Mouse (Mus musculus) brown adipose tissue, adult 24 weeks (tissue): ENCODE measurements around the gene Ddost. TPM values are rescaled to one million over a fixed set of nuclear protein-coding genes. Genes with fewer than 3 reads are reported as not detected.
"Not testable (repeated sequence)": the region's sequence is repeated elsewhere in the genome, so short reads cannot be mapped to it uniquely, and the experiment has no call there.

Experiments used
- H3K27ac ChIP-seq: fragments of 200-500 bp; replicated peaks from 2 replicates; pipeline ENCODE4 v1.5.1; 2012; ENCODE audit warnings: low read depth, mild to moderate bottlenecking, low read length
- H3K4me1 ChIP-seq: fragments of 200-500 bp; 2 replicates; pipeline ENCODE4 v1.6.1; 2012; ENCODE audit warnings: low read length, mixed read lengths; ENCODE audit not compliant: control insufficient read depth, insufficient read depth, insufficient read length
- H3K4me3 ChIP-seq: fragments of 200-500 bp; 2 replicates; pipeline ENCODE4 v1.5.1; 2012; ENCODE audit warnings: low read depth, mild to moderate bottlenecking, low read length, moderate library complexity; ENCODE audit not compliant: insufficient read depth
- polyA plus RNA-seq: library from polyadenylated mRNA; stranded (reverse); fragments of >200 nt; gene quantifications from 2 replicates; pipeline ENCODE4 v1.2.4, GENCODE M21; 2012; ENCODE audit not compliant: missing spikeins, insufficient read depth, insufficient read length

The Ddost gene
- polyA plus RNA-seq, 1 experiment, result 40.6 TPM

DNA sequence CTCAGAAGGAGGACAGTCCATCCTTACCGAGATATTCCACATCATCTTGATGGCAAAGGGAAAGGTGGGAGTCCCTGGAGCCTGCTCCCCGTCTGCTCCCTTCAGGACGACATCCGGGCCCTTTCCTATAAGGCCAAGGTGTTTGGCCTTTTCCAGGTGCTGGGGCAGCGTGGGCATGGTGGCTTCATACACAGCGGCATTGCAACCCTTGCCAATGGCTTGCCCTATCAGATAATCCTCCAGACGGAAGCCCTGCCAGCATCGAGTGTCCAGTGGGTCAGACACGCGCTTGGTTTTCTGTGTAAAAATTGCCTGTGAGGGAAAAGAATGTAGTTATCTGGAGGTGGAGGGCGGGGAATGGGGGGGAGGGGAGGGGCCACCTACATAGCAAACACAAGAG is 16.2 kb downstream of the Ddost start:
- Histone ChIP-seq H3K4me1 (0 out of 2 replicates have a peak, but pooled peaks cover 5% of the 10 kb centered on the region), H3K27ac (no peak overlapping the region), H3K4me3 (no peak overlapping the region)

DNA sequence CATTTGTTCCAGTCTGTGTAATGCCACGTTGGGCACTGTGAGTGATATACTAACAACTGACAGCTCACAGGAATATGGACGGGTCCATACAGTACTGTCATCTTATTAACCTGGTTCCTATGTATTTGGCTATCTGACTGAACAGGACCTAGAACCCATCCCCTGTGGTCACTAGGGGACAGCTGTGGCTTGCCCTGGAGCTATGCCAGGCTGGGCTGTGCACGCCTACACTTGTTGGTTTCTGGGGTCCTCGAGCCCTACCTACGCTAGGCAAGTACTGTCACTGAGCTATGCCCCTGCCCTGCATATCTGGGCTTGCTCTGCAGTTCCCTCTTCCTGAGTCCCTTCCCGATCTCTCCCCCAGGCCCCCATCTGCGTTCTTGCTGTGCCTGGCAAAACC is 17.0 kb downstream of the Ddost start:
- Histone ChIP-seq H3K4me3 (no peak overlapping the region), H3K27ac (no peak overlapping the region), H3K4me1 (0 out of 2 replicates have a peak, but pooled peaks cover 5% of the 10 kb centered on the region)

DNA sequence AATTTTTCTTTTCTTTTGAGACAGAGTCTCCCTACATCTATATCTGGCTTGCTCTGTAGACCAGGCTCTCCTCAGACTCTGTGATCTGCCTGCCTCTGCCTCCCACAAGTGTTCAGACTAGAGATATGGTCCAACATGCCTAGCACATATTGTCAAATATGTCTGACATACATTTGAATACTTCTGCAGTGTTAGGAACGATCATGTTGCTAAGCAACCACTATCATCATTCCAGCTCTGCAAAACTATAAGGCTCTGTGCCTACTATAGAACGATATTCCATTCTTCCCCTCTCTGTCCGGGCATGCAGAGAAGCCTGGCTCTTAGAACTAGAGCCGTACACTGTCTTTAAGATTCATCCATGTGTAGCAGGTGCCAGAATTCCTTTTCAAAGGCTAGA is 18.2 kb downstream of the Ddost start:
- Histone ChIP-seq H3K27ac (no peak overlapping the region), H3K4me1 (0 out of 2 replicates have a peak, but pooled peaks cover 5% of the 10 kb centered on the region), H3K4me3 (no peak overlapping the region)

DNA sequence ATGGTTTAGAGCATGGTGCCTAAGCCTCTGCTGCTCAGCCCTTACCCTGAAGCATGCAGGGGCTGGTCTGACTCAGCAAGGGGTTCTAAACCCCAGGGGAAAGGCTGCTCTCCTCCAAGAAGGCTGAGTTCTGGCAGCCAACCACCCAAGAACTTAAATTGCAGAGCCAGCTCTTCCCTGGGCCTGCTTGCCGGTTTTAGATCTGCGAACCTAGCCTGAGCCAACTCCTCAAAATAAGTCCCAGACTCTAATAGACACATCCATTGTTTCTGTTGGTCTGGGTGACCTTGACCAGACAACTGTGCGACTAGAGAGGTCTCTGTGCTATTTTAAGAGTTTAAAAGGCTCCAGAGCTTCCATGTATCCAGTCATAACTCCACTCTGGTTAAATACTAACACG is 19.2 kb downstream of the Ddost start:
- Histone ChIP-seq H3K4me3 (no peak overlapping the region), H3K27ac (0 out of 2 replicates have a peak overlapping the region, but pooled peaks have one; percentile 5), H3K4me1 (0 out of 2 replicates have a peak, but pooled peaks cover 5% of the 10 kb centered on the region)

DNA sequence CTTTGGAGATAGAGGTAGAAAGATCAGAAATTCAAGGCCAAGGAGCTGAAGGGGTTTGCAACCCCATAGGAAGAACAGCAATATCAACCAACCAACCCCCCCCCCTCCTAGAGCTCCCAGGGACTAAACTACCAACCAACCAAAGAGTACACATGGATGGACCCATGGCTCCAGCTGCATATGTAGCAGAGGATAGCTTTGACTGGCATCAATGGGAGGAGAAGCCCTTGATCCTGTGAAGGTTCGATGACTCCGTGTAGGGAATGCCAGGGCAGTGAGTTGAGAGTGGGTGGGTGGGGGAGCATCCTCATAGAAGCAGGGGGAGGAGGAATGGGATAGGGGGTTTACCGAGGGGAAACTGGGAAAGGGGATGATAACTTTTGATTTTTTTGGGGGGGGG is 19.9 kb downstream of the Ddost start:
- Histone ChIP-seq H3K4me3 (no peak overlapping the region), H3K4me1 (0 out of 2 replicates have a peak, but pooled peaks cover 5% of the 10 kb centered on the region), H3K27ac (no peak overlapping the region)

DNA sequence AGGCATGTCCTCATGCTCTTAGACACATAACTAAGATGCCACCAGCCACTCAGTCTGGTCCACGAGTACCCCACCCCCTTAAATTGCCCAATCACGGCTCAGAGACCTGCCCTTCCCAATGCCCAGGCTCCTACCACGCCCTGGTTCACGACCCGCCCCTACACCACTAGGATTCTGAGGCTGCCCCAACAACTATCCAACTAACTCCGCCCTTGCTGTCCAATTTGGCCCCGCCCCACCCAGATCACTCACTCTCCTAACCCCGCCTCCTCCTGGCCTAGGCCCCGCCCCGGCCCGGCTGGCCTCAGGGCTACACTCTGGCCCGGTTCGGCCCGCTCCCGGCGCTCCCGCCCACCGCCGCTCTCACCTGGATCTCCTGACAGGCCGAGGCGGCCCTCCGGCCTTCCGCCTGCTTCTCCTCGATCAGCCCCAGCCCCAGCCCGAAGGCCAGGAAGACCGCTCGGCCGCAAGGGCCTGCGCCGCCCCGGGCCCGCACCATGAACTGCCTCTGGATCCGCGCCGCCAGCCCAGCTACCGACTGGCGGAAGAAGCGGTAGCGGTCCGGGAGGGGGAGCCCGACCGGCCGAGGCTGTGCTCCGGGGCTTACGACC is 21.0 kb downstream of the Ddost start:
- Histone ChIP-seq H3K27ac (peak overlapping the region; percentile 92), H3K4me3 (peak overlapping the region; percentile 99), H3K4me1 (0 out of 2 replicates have a peak, but pooled peaks cover 5% of the 10 kb centered on the region)

DNA sequence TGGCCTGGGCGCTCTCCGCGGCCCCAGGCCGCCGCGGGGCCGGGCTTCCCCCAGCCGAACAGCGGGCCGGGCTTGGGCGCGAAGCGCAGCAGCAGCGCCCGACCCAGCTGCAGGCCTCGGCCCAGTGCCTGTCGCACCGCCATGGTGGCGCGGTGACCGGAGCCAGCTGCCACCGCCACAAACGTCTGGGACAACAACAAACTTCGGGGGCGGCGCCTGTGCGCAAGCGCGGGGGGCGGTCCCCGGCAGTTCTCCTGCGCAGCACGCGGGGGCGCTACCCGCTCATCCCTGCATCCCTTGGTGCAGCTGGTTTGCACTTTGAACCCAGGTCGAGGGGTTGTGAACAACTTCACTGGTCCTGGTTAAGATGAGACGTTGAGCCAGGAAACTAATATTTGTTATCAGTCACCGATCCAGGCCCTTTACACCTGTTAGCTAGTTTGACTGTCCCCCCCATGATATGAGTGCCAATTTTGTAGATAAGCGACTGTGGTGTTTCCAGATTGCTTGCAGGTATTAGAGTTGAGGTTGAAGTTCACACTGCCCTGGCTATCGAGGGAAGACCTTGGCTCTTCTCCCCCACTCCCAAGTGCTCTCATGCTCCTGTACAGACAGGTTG is 21.7 kb downstream of the Ddost start, which contains the start of gene Pink1:
Gene Pink1, minus strand, starts transcription at position 231 of the 619 bp plus-strand sequence.
- peak within 1 kb of the TSS; percentile 92 for H3K27ac ChIP-seq
- peak within 1 kb of the TSS; percentile 99 for H3K4me3 ChIP-seq
- H3K4me1 ChIP-seq, result 0 out of 2 replicates have a peak, but pooled peaks cover 5% of the 10 kb centered on the region

DNA sequence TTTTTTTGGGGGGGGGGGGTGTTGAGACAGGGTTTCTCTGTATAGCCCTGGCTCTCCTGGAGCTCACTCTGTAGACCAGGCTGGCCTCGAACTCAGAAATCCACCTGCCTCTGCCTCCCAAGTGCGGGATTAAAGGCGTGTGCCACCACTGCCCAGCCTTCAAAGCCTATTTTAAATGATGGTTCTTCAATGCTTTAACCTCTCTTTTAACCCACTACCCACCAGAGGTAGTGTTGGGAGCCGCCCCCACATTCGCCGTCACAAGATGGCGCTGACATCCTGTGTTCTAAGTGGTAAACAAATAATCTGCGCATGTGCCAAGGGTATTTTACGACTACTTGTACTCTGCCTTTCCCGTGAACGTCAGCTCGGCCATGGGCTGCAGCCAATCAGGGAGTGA is 22.6 kb downstream of the Ddost start:
- not testable (repeated sequence) for H3K4me3 ChIP-seq, H3K4me1 ChIP-seq
- peak overlapping the region; percentile 79 for H3K27ac ChIP-seq

DNA sequence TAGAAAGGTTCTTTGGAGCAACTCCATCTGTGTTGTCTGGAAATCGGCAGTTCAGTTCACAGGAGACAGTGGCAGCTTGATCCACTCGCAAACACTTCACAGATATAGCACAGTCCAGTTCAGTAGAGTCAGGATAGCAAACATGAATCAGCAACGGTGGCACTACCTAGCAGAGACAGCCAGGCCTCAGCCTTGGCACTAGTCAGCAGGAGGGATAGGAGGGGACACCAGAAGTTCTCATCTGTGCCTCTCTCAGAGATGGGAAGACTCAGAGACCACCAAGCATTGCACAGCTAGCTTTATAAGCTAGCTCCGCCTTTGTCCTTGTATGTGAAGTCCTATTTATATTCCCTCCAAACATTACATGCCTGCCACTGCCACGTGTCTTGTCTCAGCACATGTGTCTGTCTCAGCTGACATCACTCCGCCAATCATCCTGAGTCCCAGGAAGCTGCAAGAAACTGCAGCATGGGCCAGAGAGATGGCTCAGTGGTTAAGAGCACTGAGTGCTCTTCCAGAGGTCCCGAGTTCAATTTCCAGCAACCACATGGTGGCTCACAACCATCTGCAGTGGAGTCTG is 23.5 kb downstream of the Ddost start:
- Histone ChIP-seq H3K27ac (peak overlapping the region; percentile 75), H3K4me3 (peak overlapping the region; percentile 50)

DNA sequence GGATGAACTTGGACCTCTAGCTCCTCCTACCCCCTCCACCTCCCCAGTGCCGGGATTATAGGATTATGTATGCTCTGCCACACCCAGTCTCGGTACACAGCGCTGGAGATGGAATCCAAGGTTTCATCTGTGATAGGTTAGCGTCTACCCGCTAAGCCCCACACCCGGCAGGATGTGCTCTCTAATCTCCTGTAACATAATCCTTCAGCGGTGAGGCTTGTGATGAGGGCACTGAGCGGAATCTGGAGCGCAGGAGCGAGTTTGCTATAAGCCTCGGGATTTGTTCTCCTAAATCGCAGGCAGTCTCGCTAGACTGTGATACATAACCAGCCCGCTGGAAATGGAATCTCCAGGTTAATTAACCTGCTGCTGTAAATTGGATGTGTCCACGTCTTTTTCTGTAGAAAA is 25.7 kb downstream of the Ddost start:
- Histone ChIP-seq H3K4me1 (no peaks in the 10 kb centered on the region), H3K27ac (no peak overlapping the region), H3K4me3 (no peak overlapping the region)

More for the DNA sequence above, 23.5 kb downstream of the Ddost start:
- H3K4me1 ChIP-seq, result 0 out of 2 replicates have a peak, but pooled peaks cover 5% of the 10 kb centered on the region

DNA sequence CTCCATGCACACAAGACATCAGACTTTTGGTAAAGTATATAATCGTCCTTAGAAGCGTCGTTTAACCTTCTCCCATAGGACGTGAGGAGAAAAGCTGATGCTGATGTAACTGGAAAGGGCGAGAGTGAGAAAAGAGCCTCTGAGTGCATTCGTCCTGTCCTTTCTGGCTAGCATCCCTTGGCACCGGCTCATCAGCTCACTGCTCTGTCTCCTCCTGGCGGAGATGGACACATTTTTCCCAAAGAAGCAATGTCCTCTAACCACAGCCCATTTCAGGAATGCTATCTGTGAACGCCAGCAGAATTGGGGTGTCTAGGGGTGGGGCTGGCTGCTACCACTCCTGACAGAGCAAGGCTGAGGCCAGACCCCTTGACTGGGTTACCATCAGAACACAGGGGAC is 27.1 kb downstream of the Ddost start:
- no peak overlapping the region for H3K4me3 ChIP-seq
- no peaks in the 10 kb centered on the region for H3K4me1 ChIP-seq
- no peak overlapping the region for H3K27ac ChIP-seq

DNA sequence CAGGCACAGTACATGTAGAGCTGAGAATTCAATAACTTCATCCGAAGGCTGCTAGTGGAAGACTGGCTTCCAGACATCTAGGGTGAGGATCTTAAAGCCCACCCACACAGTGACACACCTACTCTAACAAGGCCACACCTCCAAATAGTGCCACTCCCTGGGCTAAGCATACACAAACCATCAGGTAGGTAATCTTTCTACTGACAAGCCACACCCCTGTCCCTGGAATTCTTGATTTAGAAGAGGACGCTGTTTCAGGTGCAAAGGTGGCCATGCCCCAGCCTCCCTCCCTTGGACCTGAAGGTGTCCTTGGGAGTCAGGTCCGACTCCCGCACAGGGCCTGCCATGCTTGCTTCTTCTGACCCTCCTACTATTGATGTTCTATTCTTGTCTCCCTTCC is 28.6 kb downstream of the Ddost start:
- Histone ChIP-seq H3K4me1 (no peaks in the 10 kb centered on the region), H3K4me3 (no peak overlapping the region)

DNA sequence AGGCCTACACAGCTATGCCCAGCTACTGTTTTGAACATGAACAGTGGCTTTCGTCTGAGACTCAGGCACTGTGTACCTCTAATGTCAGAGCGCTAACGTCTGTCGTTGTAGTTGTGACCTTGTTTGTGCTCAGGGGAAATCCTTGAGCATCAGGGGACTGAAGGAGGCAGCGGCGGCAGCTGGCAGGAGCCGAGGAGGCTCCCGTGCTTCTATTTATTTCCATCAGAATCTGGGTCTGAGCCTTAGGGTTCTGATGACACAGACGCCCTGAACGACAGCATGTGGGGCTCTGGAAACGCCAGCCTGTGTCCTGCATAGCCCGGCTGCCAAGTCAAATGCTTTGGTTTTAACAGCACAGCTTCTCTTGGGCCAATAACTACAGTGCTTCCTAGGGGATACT is 30.5 kb downstream of the Ddost start:
- Histone ChIP-seq H3K4me1 (no peaks in the 10 kb centered on the region), H3K4me3 (no peak overlapping the region), H3K27ac (no peak overlapping the region)

More for the DNA sequence above, 28.6 kb downstream of the Ddost start:
- H3K27ac ChIP-seq, result no peak overlapping the region

DNA sequence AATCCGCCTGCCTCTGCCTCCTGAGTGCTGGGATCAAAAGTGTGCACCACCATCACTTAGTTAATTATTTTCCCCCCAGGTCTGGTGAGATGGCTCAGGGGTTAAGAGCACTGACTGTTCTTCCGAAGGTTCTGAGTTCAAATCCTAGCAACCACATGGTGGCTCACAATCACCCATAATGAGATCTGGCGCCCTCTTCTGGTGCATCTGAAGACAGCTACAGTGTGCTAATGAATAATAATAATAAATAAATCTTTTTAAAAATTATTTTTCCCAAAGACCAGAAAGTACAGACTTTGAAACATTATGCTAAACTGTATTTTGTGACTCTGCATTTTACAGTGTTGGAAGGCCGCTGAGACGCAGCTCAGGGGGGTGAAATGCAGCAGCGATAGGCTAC is 31.1 kb downstream of the Ddost start:
- no peaks in the 10 kb centered on the region for H3K4me1 ChIP-seq
- H3K27ac ChIP-seq, result no peak overlapping the region
- no peak overlapping the region for H3K4me3 ChIP-seq

DNA sequence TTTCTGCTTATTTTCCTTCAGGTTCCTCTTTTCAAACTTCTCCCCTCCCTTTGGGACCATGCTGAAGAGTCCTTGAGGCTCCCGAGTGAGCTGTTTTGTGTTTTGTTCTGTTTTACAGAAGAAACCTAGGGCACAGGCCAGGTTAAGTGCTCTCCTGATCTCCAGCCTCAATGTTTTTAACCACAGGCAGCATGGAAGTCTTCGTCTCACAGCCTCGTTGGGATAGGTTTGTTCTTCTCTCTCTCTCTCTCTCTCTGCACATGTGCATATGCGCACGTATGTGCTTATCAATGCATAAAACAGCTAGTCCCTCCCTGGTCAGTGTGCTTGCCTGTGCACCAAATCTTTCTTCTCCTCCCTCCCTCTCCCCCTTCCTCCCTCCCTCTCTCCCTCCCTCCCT is 32.3 kb downstream of the Ddost start:
- H3K27ac ChIP-seq, result no peak overlapping the region
- no peaks in the 10 kb centered on the region for H3K4me1 ChIP-seq
- H3K4me3 ChIP-seq, result no peak overlapping the region
